In genomic region chr1:90409236-90409635, GRCm38 (mm10) we compare ENCODE assay signal across 31 mouse cellular contexts.
DNase-seq lines count a peak whose midpoint lies in the region; ATAC-seq and TF ChIP-seq lines count a peak whose summit lies in the region.
"Had no signal": no experiment of that assay in that cellular context is flagged by ENCODE, and none has a peak within 500 bp of the region (broad histone marks: within the 10 kb centered on the region; RNA-seq: fewer than 3 reads in every experiment).

No protein-coding gene starts in this region.

- no peaks in the 10 kb centered on the region for H3K79me2 ChIP-seq in liver, adult 2 months (ENCODE audit: control insufficient read depth, insufficient read depth, low read length)

- H3K4me1 ChIP-seq in heart, embryonic 10.5 days: peaks cover 23% of the 10 kb centered on the region
- peaks cover 24% of the 10 kb centered on the region; the same call in 1 of the 2 replicates for H3K4me1 ChIP-seq in heart, embryonic 12.5 days (replicated peaks)
- H3K4me1 ChIP-seq in liver, adult 2 months (ENCODE audit: control insufficient read depth, insufficient read depth, low read length): peaks cover 3% of the 10 kb centered on the region; the same call in 1 of the 2 replicates
- peaks cover 2% of the 10 kb centered on the region; the same call in 1 of the 2 replicates for H3K4me1 ChIP-seq in liver, embryonic 11.5 days (replicated peaks; ENCODE audit: control insufficient read depth, insufficient read depth, low read length)
- H3K4me1 ChIP-seq: liver, embryonic 15.5 days had no signal

- ATAC-seq in heart, embryonic 12.5 days (ENCODE audit: insufficient number of reproducible peaks, low FRiP score): no peak
- no peak for ATAC-seq in liver, embryonic 11.5 days (replicated peaks; ENCODE audit: low FRiP score)
- ATAC-seq: forebrain, postnatal 0 days; inflammation-experienced regulatory T-cells, adult 6 months; midbrain, embryonic 15.5 days had no signal

- 76% methylated on average over 3 of the region's 3 CpGs for WGBS in heart, embryonic 10.5 days
- 76% methylated on average over 3 of the region's 3 CpGs for WGBS in heart, embryonic 12.5 days
- WGBS in liver, adult 2 months: 72% methylated on average over 3 of the region's 3 CpGs
- 76% methylated on average over 3 of the region's 3 CpGs for WGBS in liver, embryonic 11.5 days

- H3K36me3 ChIP-seq in heart, embryonic 10.5 days: no peaks in the 10 kb centered on the region
- H3K36me3 ChIP-seq in heart, embryonic 12.5 days: no peaks in the 10 kb centered on the region
- no peaks in the 10 kb centered on the region for H3K36me3 ChIP-seq in liver, adult 2 months (ENCODE audit: control insufficient read depth, insufficient read depth, low read length)
- no peaks in the 10 kb centered on the region for H3K36me3 ChIP-seq in liver, embryonic 11.5 days (ENCODE audit: control insufficient read depth, insufficient read depth, low read length)
- H3K36me3 ChIP-seq: embryonic facial prominence, embryonic 10.5 days; embryonic facial prominence, embryonic 15.5 days; forebrain, embryonic 12.5 days; G1E; hindbrain, embryonic 10.5 days; hindbrain, embryonic 15.5 days; limb, embryonic 10.5 days; limb, embryonic 15.5 days; liver, embryonic 15.5 days; midbrain, embryonic 15.5 days; neural tube, embryonic 15.5 days had no signal

- no peak for TF ChIP-seq CTCF in liver, adult 2 months (IDR thresholded peaks at IDR 0.05; ENCODE audit: low read depth, low read length)

- H3K27me3 ChIP-seq in heart, embryonic 10.5 days (ENCODE audit: insufficient read depth, poor library complexity, severe bottlenecking): no peaks in the 10 kb centered on the region
- H3K27me3 ChIP-seq in heart, embryonic 12.5 days (replicated peaks): no peaks in the 10 kb centered on the region
- H3K27me3 ChIP-seq in liver, adult 2 months (ENCODE audit: control insufficient read depth, insufficient read depth, low read length): no peaks in the 10 kb centered on the region
- H3K27me3 ChIP-seq in liver, embryonic 11.5 days (replicated peaks; ENCODE audit: control insufficient read depth, insufficient read depth, low read length): no peaks in the 10 kb centered on the region
- H3K27me3 ChIP-seq: embryonic facial prominence, embryonic 15.5 days; forebrain, embryonic 12.5 days; hindbrain, embryonic 15.5 days; limb, embryonic 15.5 days; liver, embryonic 15.5 days; midbrain, embryonic 15.5 days; neural tube, embryonic 15.5 days had no signal

- no peak for DNase-seq in heart, embryonic 10.5 days (ENCODE audit: low spot score)
- DNase-seq in liver, adult 2 months (ENCODE audit: extremely low read depth, low read depth, low spot score): peak; percentile 15
- no peak for DNase-seq in liver, embryonic 11.5 days (ENCODE audit: low spot score)
- DNase-seq in lung, postnatal 14 days: peak; percentile 22
- no peak for DNase-seq in urinary bladder, postnatal 10 days (ENCODE audit: low spot score)
- DNase-seq in urinary bladder, adult 18-20 months (ENCODE audit: low spot score in 2 of 2): no peak
- DNase-seq: adrenal gland, adult 8-10 months; cerebellum, adult 2 months; cerebellum, postnatal 14 days; forebrain, postnatal 0 days; heart, adult 2 months; heart, postnatal 14 days; kidney, adult 9 months; kidney, postnatal 10 days; retina, postnatal 1 day; right cerebral cortex, postnatal 14 days; thymus, adult 2 months; thymus, postnatal 4 days had no signal

- no peaks in the 10 kb centered on the region for H3K9me3 ChIP-seq in heart, embryonic 10.5 days
- no peaks in the 10 kb centered on the region for H3K9me3 ChIP-seq in heart, embryonic 12.5 days (replicated peaks)
- no peaks in the 10 kb centered on the region for H3K9me3 ChIP-seq in liver, embryonic 11.5 days (ENCODE audit: control insufficient read depth, low read length)
- H3K9me3 ChIP-seq: embryonic facial prominence, embryonic 10.5 days; embryonic facial prominence, embryonic 15.5 days; forebrain, embryonic 12.5 days; hindbrain, embryonic 10.5 days; hindbrain, embryonic 15.5 days; limb, embryonic 10.5 days; limb, embryonic 15.5 days; liver, embryonic 15.5 days; midbrain, embryonic 15.5 days; neural tube, embryonic 15.5 days had no signal

- no peak for TF ChIP-seq POLR2A in liver, adult 2 months (IDR thresholded peaks at IDR 0.05; ENCODE audit: extremely low read depth, insufficient read depth, low read length)

- H3K9ac ChIP-seq in heart, embryonic 12.5 days: no peak overlapping the region
- no peak overlapping the region for H3K9ac ChIP-seq in liver, adult 2 months (ENCODE audit: low read depth, low read length)
- no peak overlapping the region for H3K9ac ChIP-seq in liver, embryonic 11.5 days (ENCODE audit: low read depth, low read length)
- H3K9ac ChIP-seq: embryonic facial prominence, embryonic 15.5 days; forebrain, embryonic 12.5 days; forebrain, postnatal 0 days; hindbrain, embryonic 15.5 days; limb, embryonic 15.5 days; liver, embryonic 15.5 days; midbrain, embryonic 15.5 days; neural tube, embryonic 15.5 days had no signal

- H3K4me3 ChIP-seq in heart, embryonic 10.5 days: no peak overlapping the region
- no peak overlapping the region for H3K4me3 ChIP-seq in heart, embryonic 12.5 days
- H3K4me3 ChIP-seq in liver, adult 2 months (ENCODE audit: insufficient read depth, low read depth, low read length): no peak overlapping the region
- H3K4me3 ChIP-seq in liver, embryonic 11.5 days (ENCODE audit: low read depth, low read length): no peak overlapping the region
- H3K4me3 ChIP-seq: embryonic facial prominence, embryonic 10.5 days; embryonic facial prominence, embryonic 15.5 days; forebrain, embryonic 12.5 days; heart, adult 2 months; hindbrain, embryonic 10.5 days; hindbrain, embryonic 15.5 days; limb, embryonic 10.5 days; limb, embryonic 15.5 days; liver, embryonic 15.5 days; midbrain, embryonic 15.5 days; neural tube, embryonic 15.5 days had no signal

- H3K4me2 ChIP-seq in heart, embryonic 12.5 days: no peak overlapping the region
- no peak overlapping the region for H3K4me2 ChIP-seq in liver, embryonic 11.5 days
- H3K4me2 ChIP-seq: embryonic facial prominence, embryonic 15.5 days; forebrain, embryonic 12.5 days; hindbrain, embryonic 15.5 days; limb, embryonic 15.5 days; liver, embryonic 15.5 days; midbrain, embryonic 15.5 days; neural tube, embryonic 15.5 days had no signal

- peak overlapping the region; percentile 42; the same call in 1 of the 2 replicates for H3K27ac ChIP-seq in heart, embryonic 10.5 days
- no peak overlapping the region for H3K27ac ChIP-seq in heart, embryonic 12.5 days (ENCODE audit: poor library complexity, severe bottlenecking)
- no peak overlapping the region for H3K27ac ChIP-seq in liver, adult 2 months (replicated peaks; ENCODE audit: insufficient read depth, low read depth, low read length)
- H3K27ac ChIP-seq in liver, embryonic 11.5 days (ENCODE audit: low read depth, low read length): no peak overlapping the region
- H3K27ac ChIP-seq: embryonic facial prominence, embryonic 10.5 days; embryonic facial prominence, embryonic 15.5 days; forebrain, embryonic 12.5 days; heart, adult 2 months; hindbrain, embryonic 10.5 days; hindbrain, embryonic 15.5 days; limb, embryonic 10.5 days; limb, embryonic 15.5 days; liver, embryonic 15.5 days; midbrain, embryonic 15.5 days; neural tube, embryonic 15.5 days had no signal

Comparison
In these comparisons a context has a peak if more than half of its experiments do, and no peak if none do; other contexts are left out.
1. DNase-seq: peak in liver, adult 2 months (single experiment) and lung, postnatal 14 days (single experiment); none in heart, embryonic 10.5 days (single experiment), liver, embryonic 11.5 days (single experiment), urinary bladder, postnatal 10 days (single experiment) and urinary bladder, adult 18-20 months (0 of 2).